In genomic region chr7:3415378-3415777, GRCm38 (mm10) we compare ENCODE assay signal across 9 mouse cellular contexts. TPM values are rescaled to one million over a fixed set of nuclear protein-coding genes. Genes with fewer than 3 reads are reported as not detected.
A peak's percentile ranks its signal among the peaks of the same experiment; 100 is the strongest.
DNase-seq lines count a peak whose midpoint lies in the region; ATAC-seq and TF ChIP-seq lines count a peak whose summit lies in the region.
"Had no signal": no experiment of that assay in that cellular context is flagged by ENCODE, and none has a peak within 500 bp of the region (broad histone marks: within the 10 kb centered on the region; RNA-seq: fewer than 3 reads in every experiment).

No protein-coding gene starts in this region.

- peak overlapping the region; percentile 97 for H3K4me2 ChIP-seq in heart, embryonic 12.5 days
- peak overlapping the region; percentile 100 for H3K4me2 ChIP-seq in kidney, embryonic 16.5 days (replicated peaks; ENCODE audit: low read depth, low read length)

- WGBS in heart, embryonic 12.5 days = under 1% methylated on average over 45 of the region's 60 CpGs
- WGBS in kidney, embryonic 16.5 days = 0% methylated on average over 48 of the region's 60 CpGs

- H3K27ac ChIP-seq in layer of hippocampus, adult 2 months = peak overlapping the region; percentile 86
- H3K27ac ChIP-seq in heart, embryonic 12.5 days (ENCODE audit: poor library complexity, severe bottlenecking) = no peak overlapping the region
- H3K27ac ChIP-seq in kidney, embryonic 16.5 days (ENCODE audit: low read length) = no peak overlapping the region

- H3K36me3 ChIP-seq in heart, embryonic 12.5 days = no peaks in the 10 kb centered on the region
- no peaks in the 10 kb centered on the region for H3K36me3 ChIP-seq in kidney, embryonic 16.5 days (ENCODE audit: insufficient read depth, low read length)

- peaks cover 4% of the 10 kb centered on the region for H3K4me1 ChIP-seq in heart, embryonic 12.5 days (replicated peaks)
- H3K4me1 ChIP-seq in kidney, embryonic 16.5 days (ENCODE audit: insufficient read depth, low read length) = peaks cover 13% of the 10 kb centered on the region

- DNase-seq in layer of hippocampus, adult 2 months (ENCODE audit: low spot score in 2 of 2) = no peak
- no peak for DNase-seq in layer of hippocampus, adult 9-11 months
- DNase-seq in cerebellum, adult 9-11 months = peak; percentile 48
- peak; percentile 35 to 62 for DNase-seq in lung, postnatal 4 days
- peak; percentile 70 for DNase-seq in testis, postnatal 10 days (ENCODE audit: low spot score)

- no peaks in the 10 kb centered on the region for H3K9me3 ChIP-seq in heart, embryonic 12.5 days (replicated peaks)
- peaks cover 3% of the 10 kb centered on the region; the same call in 1 of the 2 replicates for H3K9me3 ChIP-seq in kidney, embryonic 16.5 days (ENCODE audit: low read length)

- H3K27me3 ChIP-seq in heart, embryonic 12.5 days (replicated peaks) = peaks cover 77% of the 10 kb centered on the region
- peaks cover 86% of the 10 kb centered on the region for H3K27me3 ChIP-seq in kidney, embryonic 16.5 days (ENCODE audit: insufficient read depth, low read length)

- peak; percentile 50 for ATAC-seq in heart, embryonic 12.5 days (ENCODE audit: insufficient number of reproducible peaks, low FRiP score)
- ATAC-seq in kidney, embryonic 16.5 days (ENCODE audit: low FRiP score, low TSS enrichment) = peak; percentile 37; the same call in 1 of the 2 replicates
- no peak; the same call in 1 of the 2 replicates for ATAC-seq in megakaryocyte-erythroid progenitor cell, adult 5-6 weeks (replicated peaks; ENCODE audit: low FRiP score, low TSS enrichment, poor library complexity, severe bottlenecking)

- H3K9ac ChIP-seq in heart, embryonic 12.5 days = peak overlapping the region; percentile 62
- peak overlapping the region; percentile 66 for H3K9ac ChIP-seq in kidney, embryonic 16.5 days (replicated peaks; ENCODE audit: low read length)

- TF ChIP-seq CTCF in layer of hippocampus, adult 2 months (conservative IDR thresholded peaks at IDR 0.05) = no peak

- peak overlapping the region; percentile 49 for H3K4me3 ChIP-seq in layer of hippocampus, adult 2 months
- peak overlapping the region; percentile 70 for H3K4me3 ChIP-seq in heart, embryonic 12.5 days
- H3K4me3 ChIP-seq in kidney, embryonic 16.5 days (ENCODE audit: low read length) = peak overlapping the region; percentile 64

RNA-seq across cellular contexts. Expression of gene Cacng6, which starts 8.6 kb away (rescaled TPM):
- 1 to 10 TPM; 1.9 to 2.2 TPM for total RNA-seq in layer of hippocampus, adult 2 months (2021)
- 23.1 and 23.5 TPM in 2 replicates for polyA plus RNA-seq in heart, embryonic 12.5 days (2016; fragmentation: Nextera tagmentation; extraction: Ambion mirVana)
- 0.19 and 0.22 TPM in 2 replicates for polyA plus RNA-seq in kidney, embryonic 16.5 days (2015; fragmentation: Nextera tagmentation; extraction: Ambion mirVana)
- total RNA-seq in megakaryocyte-erythroid progenitor cell, adult 5-6 weeks (2014; fragmentation: Nextera tagmentation) = not detected in 2 replicates
- not detected in 2 replicates for total RNA-seq in megakaryocyte-erythroid progenitor cell, adult 5-6 weeks (2017)

RNA-seq across cellular contexts. Expression of gene Cacng8, which starts 24.9 kb away (rescaled TPM):
- total RNA-seq in layer of hippocampus, adult 2 months (2021) = 100 to 1,000 TPM; 411 to 415 TPM
- 1.6 and 1.9 TPM in 2 replicates for polyA plus RNA-seq in heart, embryonic 12.5 days (2016; fragmentation: Nextera tagmentation; extraction: Ambion mirVana)
- polyA plus RNA-seq in kidney, embryonic 16.5 days (2015; fragmentation: Nextera tagmentation; extraction: Ambion mirVana) = 1.0 TPM in 2 replicates
- total RNA-seq in megakaryocyte-erythroid progenitor cell, adult 5-6 weeks (2014; fragmentation: Nextera tagmentation) = not detected in 2 replicates
- total RNA-seq in megakaryocyte-erythroid progenitor cell, adult 5-6 weeks (2017) = not detected in 2 replicates
- total RNA-seq: gastrocnemius, adult 8-10 months had no signal

Comparison
In these comparisons a context has a peak if more than half of its experiments do, and no peak if none do; other contexts are left out.
1. DNase-seq: peak in cerebellum, adult 9-11 months (single experiment), lung, postnatal 4 days (2 of 2) and testis, postnatal 10 days (single experiment); none in layer of hippocampus, adult 2 months (0 of 2) and layer of hippocampus, adult 9-11 months (single experiment).
2. RNA of gene Cacng8, which starts 24.9 kb away (total RNA-seq): 411 to 415 TPM in layer of hippocampus, adult 2 months; not detected in megakaryocyte-erythroid progenitor cell, adult 5-6 weeks; every median in the first group is over 100 times any median in the second.
3. Peak in every context shown above with its lines, with median percentiles within 50 percentile points of each other: H3K4me3 ChIP-seq.